Mouse (Mus musculus): Measurements from ENCODE around the gene Drc7.

- no peak for TF ChIP-seq EP300 (IDR thresholded peaks at IDR 0.05; ENCODE audit: low read depth)
- TF ChIP-seq CTCF (IDR thresholded peaks at IDR 0.05; ENCODE audit: low read depth): no peak
Observed at GRCm38 (mm10) chr8:95049636-95050035, 5.3 kb upstream of the Drc7 start.

Measured in liver, embryonic 14.5 days (tissue).